Mouse (Mus musculus) CH12.LX (cell line): ENCODE measurements around the gene Zfp213. TPM values are rescaled to one million over a fixed set of nuclear protein-coding genes. Genes with fewer than 3 reads are reported as not detected.

Experiments
- DNase-seq: peaks from one replicate; pipeline ENCODE4 v3.0.0-alpha.2; 2013; ENCODE audit errors: extremely low read depth
- H3K27ac ChIP-seq: 2 replicates; pipeline ENCODE4 v1.5.1; 2012; ENCODE audit warnings: low read depth, mild to moderate bottlenecking, control low read depth, moderate library complexity; ENCODE audit not compliant: insufficient read depth
- H3K27me3 ChIP-seq: replicated peaks from 2 replicates; pipeline ENCODE3; 2012; ENCODE audit warnings: inconsistent platforms
- H3K36me3 ChIP-seq, 2 experiments: replicated peaks in 1 of 2; 2 replicates each; pipeline versions ENCODE3 to v1.6.1; 2012; ENCODE audit warnings: inconsistent platforms in 1 of 2, low read length in 1 of 2, mild to moderate bottlenecking in 1 of 2, mixed read lengths in 1 of 2, moderate library complexity in 1 of 2; ENCODE audit not compliant: control insufficient read depth in 1 of 2, insufficient read depth in 1 of 2
- H3K4me1 ChIP-seq, 2 experiments: 2 replicates each; pipeline ENCODE4 v1.6.1; 2012; ENCODE audit warnings: inconsistent platforms in 1 of 2, moderate library complexity in 1 of 2; ENCODE audit not compliant: insufficient read depth in 2 of 2, control insufficient read depth in 1 of 2
- H3K4me2 ChIP-seq: 2 replicates; pipeline ENCODE4 v1.6.1; 2012; ENCODE audit warnings: low read depth, mild to moderate bottlenecking, control low read depth; ENCODE audit not compliant: poor library complexity, insufficient read depth, severe bottlenecking
- H3K4me3 ChIP-seq, 3 experiments: fragments of 150-350 bp in 1 of 3; sonication (generic) in 1 of 3; replicated peaks in 1 of 3; 2 replicates each; pipeline versions ENCODE3 to v1.5.1; 2011 to 2012; ENCODE audit warnings: low read depth in 2 of 3, low read length in 2 of 3, mild to moderate bottlenecking in 2 of 3, moderate library complexity in 2 of 3, control low read depth in 1 of 3, improper control_type of control experiment in 1 of 3, inconsistent platforms in 1 of 3, mixed read lengths in 1 of 3; ENCODE audit not compliant: poor library complexity in 1 of 3
- H3K79me2 ChIP-seq: replicated peaks from 2 replicates; pipeline ENCODE4 v1.6.1; 2012; ENCODE audit warnings: mild to moderate bottlenecking, moderate library complexity; ENCODE audit not compliant: control insufficient read depth, poor library complexity, insufficient read depth, severe bottlenecking; ENCODE audit errors: extremely low read depth
- H3K9ac ChIP-seq: 2 replicates; pipeline ENCODE4 v1.6.1; 2012; ENCODE audit warnings: low read depth, mild to moderate bottlenecking, control low read depth, moderate library complexity; ENCODE audit not compliant: insufficient read depth
- H3K9me3 ChIP-seq: replicated peaks from 2 replicates; pipeline ENCODE3; 2012; ENCODE audit warnings: low read length, inconsistent platforms, mixed read lengths
- CHD2 ChIP-seq: IDR thresholded peaks from 2 replicates; pipeline ENCODE4 v1.6.1; 2011; ENCODE audit warnings: low read length, improper control_type of control experiment
- CTCF ChIP-seq, 2 experiments: IDR thresholded peaks in 1 of 2; conservative IDR thresholded peaks in 1 of 2; 2 replicates each; pipeline ENCODE4 v1.5.1; 2011 to 2012; ENCODE audit warnings: low read depth in 2 of 2, low read length in 2 of 2, improper control_type of control experiment in 1 of 2, inconsistent platforms in 1 of 2, mild to moderate bottlenecking in 1 of 2, moderate library complexity in 1 of 2
- ELF1 ChIP-seq: IDR thresholded peaks from 2 replicates; pipeline ENCODE4 v1.6.1; 2014; ENCODE audit warnings: low read depth, mild to moderate bottlenecking, inconsistent platforms, low read length, improper control_type of control experiment
- ETS1 ChIP-seq: conservative IDR thresholded peaks from 2 replicates; pipeline ENCODE4 v1.6.1; 2012; ENCODE audit warnings: low read depth, mild to moderate bottlenecking, inconsistent platforms, low read length, improper control_type of control experiment, moderate library complexity
- IRF4 ChIP-seq: IDR thresholded peaks from 2 replicates; pipeline ENCODE4 v1.6.1; 2014; ENCODE audit warnings: low read depth, mild to moderate bottlenecking, inconsistent platforms, low read length, improper control_type of control experiment
- JUN ChIP-seq: IDR thresholded peaks from 2 replicates; pipeline ENCODE4 v1.6.1; 2011; ENCODE audit warnings: low read depth, mild to moderate bottlenecking, low read length, improper control_type of control experiment, moderate library complexity; ENCODE audit not compliant: insufficient read depth
- KAT2A ChIP-seq: IDR thresholded peaks from 2 replicates; pipeline ENCODE4 v1.6.1; 2012; ENCODE audit warnings: low read length, improper control_type of control experiment, inconsistent platforms; ENCODE audit not compliant: insufficient replicate concordance
- MAFK ChIP-seq: IDR thresholded peaks from 2 replicates; pipeline ENCODE4 v1.6.1; 2011; ENCODE audit warnings: low read length, improper control_type of control experiment; ENCODE audit not compliant: insufficient replicate concordance
- MAX ChIP-seq: IDR thresholded peaks from 2 replicates; pipeline ENCODE4 v1.6.1; 2011; ENCODE audit warnings: low read length, improper control_type of control experiment
- MAZ ChIP-seq: IDR thresholded peaks from 2 replicates; pipeline ENCODE4 v1.6.1; 2012; ENCODE audit warnings: low read depth, mild to moderate bottlenecking, inconsistent platforms, low read length, improper control_type of control experiment, moderate library complexity
- MEF2A ChIP-seq: IDR thresholded peaks from 2 replicates; pipeline ENCODE4 v1.6.1; 2014; ENCODE audit warnings: low read depth, mild to moderate bottlenecking, inconsistent platforms, low read length, improper control_type of control experiment, borderline replicate concordance
- MYC ChIP-seq: IDR thresholded peaks from 2 replicates; pipeline ENCODE4 v1.6.1; 2011; ENCODE audit warnings: low read depth, mild to moderate bottlenecking, improper control_type of control experiment, low read length
- NELFE ChIP-seq: IDR thresholded peaks from 2 replicates; pipeline ENCODE4 v1.6.1; 2011; ENCODE audit warnings: low read depth, low read length, improper control_type of control experiment
- POLR2A ChIP-seq: IDR thresholded peaks from 2 replicates; pipeline ENCODE4 v1.6.1; 2011; ENCODE audit warnings: low read depth, mild to moderate bottlenecking, improper control_type of control experiment, low read length
- POLR2AphosphoS2 ChIP-seq: IDR thresholded peaks from 2 replicates; pipeline ENCODE4 v1.6.1; 2011; ENCODE audit warnings: low read depth, low read length, improper control_type of control experiment
- RAD21 ChIP-seq: IDR thresholded peaks from 2 replicates; pipeline ENCODE4 v1.6.1; 2011; ENCODE audit warnings: low read depth, mild to moderate bottlenecking, low read length, improper control_type of control experiment, moderate library complexity
- SMC3 ChIP-seq: IDR thresholded peaks from 2 replicates; pipeline ENCODE4 v1.6.1; 2011; ENCODE audit warnings: low read depth, low read length, improper control_type of control experiment
- TCF12 ChIP-seq: IDR thresholded peaks from 2 replicates; pipeline ENCODE4 v1.6.1; 2014; ENCODE audit warnings: low read depth, mild to moderate bottlenecking, inconsistent platforms, low read length, improper control_type of control experiment
- UBTF ChIP-seq: IDR thresholded peaks from 2 replicates; pipeline ENCODE4 v1.6.1; 2012; ENCODE audit warnings: low read depth, mild to moderate bottlenecking, inconsistent platforms, low read length, improper control_type of control experiment, moderate library complexity
- USF1 ChIP-seq: IDR thresholded peaks from 2 replicates; pipeline ENCODE4 v1.6.1; 2014; ENCODE audit warnings: low read depth, mild to moderate bottlenecking, inconsistent platforms, low read length, improper control_type of control experiment
- USF2 ChIP-seq: conservative IDR thresholded peaks from 2 replicates; pipeline ENCODE4 v1.6.1; 2011; ENCODE audit warnings: low read depth, low read length, improper control_type of control experiment
- ZC3H11A ChIP-seq: IDR thresholded peaks from 2 replicates; pipeline ENCODE4 v1.6.1; 2012; ENCODE audit warnings: low read depth, mild to moderate bottlenecking, inconsistent platforms, low read length, improper control_type of control experiment
- ZMIZ1 ChIP-seq: IDR thresholded peaks from 2 replicates; pipeline ENCODE4 v1.6.1; 2012; ENCODE audit warnings: low read depth, mild to moderate bottlenecking, inconsistent platforms, low read length, improper control_type of control experiment
- ZNF384 ChIP-seq: IDR thresholded peaks from 2 replicates; pipeline ENCODE4 v1.6.1; 2012; ENCODE audit warnings: low read depth, low read length, improper control_type of control experiment, inconsistent platforms
- dilution Hi-C: fragments of 300-500 bp; cut with MboI; formaldehyde crosslinking; loops from 2 replicates; pipeline ENCODE4 v1.14.3; 2020; ENCODE audit warnings: low sequenced_read_pairs; ENCODE audit not compliant: extremely low pct_unique_long_range_greater_than_20kb, extremely low pct_ligation_motif_present
- in situ Hi-C: fragments of 300-500 bp; cut with MboI; formaldehyde crosslinking; loops from 3 replicates; pipeline ENCODE4 v1.14.3; 2019; ENCODE audit warnings: low sequenced_read_pairs, low pct_ligation_motif_present, low pct_unique_long_range_greater_than_20kb, mixed read lengths
- polyA plus RNA-seq: library from polyadenylated mRNA; unstranded; fragments of >175 nt; gene quantifications from 2 replicates; pipeline ENCODE4 v1.2.1, GENCODE M21; 2012; ENCODE audit warnings: low read depth; ENCODE audit not compliant: insufficient read length
- total RNA-seq, 2 experiments: library from RNA; depleted of rRNA; stranded (reverse); fragments of 300-350 nt in 1 of 2; fragments of >200 nt in 1 of 2; gene quantifications; 2 replicates each; pipeline ENCODE4 v1.2.3; 2012 to 2014

Gene Zfp213
- total and polyA plus RNA-seq, 3 experiments: 8.0 to 10.9 (median 9.4) TPM

DNA sequence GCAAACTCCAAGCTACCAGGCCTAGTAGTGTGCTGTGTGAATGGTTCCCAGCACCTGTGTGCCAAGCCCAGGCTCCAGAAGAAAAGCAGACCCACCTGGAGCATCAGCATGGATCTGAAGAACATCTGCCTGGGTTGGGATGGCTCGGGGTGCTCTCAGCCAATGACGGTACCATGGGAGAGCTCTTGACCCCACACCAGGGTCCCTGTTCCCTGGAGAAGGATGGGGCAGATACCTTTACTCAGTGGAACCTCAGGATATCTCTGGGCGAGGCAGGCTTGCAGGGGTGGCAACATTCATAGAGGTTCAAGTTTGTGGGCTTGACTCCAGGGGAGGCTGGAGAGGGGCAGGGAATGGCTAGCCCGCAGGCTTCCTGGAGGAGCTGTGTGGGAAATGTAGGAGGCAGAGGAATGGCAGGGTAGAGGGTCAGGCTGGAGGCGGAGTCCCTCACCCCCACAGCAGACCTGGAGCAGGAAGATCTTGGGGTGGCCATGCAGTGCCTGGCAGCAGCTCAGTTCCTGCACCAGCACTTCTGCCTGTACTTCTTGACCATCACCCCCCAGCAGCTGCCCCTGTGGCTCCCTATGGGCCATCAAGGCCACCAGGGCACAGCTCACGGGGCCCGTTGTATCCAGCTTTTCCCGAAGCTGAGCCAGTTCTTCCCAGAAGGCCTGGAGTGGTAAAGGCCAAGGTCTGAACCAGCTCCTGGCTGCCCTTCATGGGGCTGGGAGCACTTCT is 11.0 kb downstream of the Zfp213 start:
- Histone ChIP-seq H3K4me2 (no peak overlapping the region), H3K36me3 (peaks cover 20 to 42% of the 10 kb centered on the region in 2 experiments), H3K9me3 (no peaks in the 10 kb centered on the region), H3K4me1 (peaks cover 0 to 19% of the 10 kb centered on the region in 2 experiments; a peak in 3 of 4 replicates), H3K79me2 (no peaks in the 10 kb centered on the region), H3K9ac (no peak overlapping the region), H3K27ac (no peak overlapping the region), H3K27me3 (no peaks in the 10 kb centered on the region), H3K4me3 (no peak overlapping the region)
- TF ChIP-seq ETS1 (no peak), USF1 (no peak), KAT2A (no peak), POLR2AphosphoS2 (no peak), MAFK (no peak), IRF4 (no peak), JUN (no peak), ZC3H11A (no peak), POLR2A (no peak), UBTF (no peak), SMC3 (no peak), NELFE (no peak), MAZ (no peak), ZMIZ1 (no peak), RAD21 (no peak), ZNF384 (no peak), MAX (no peak), MEF2A (no peak), USF2 (no peak)
- in situ Hi-C loops: loop anchor here (10.0 kb wide), 1 partner anchor 368 kb away; no protein-coding TSS in a partner anchor
- dilution Hi-C loops: no loop called here
- DNase-seq: no peak

DNA sequence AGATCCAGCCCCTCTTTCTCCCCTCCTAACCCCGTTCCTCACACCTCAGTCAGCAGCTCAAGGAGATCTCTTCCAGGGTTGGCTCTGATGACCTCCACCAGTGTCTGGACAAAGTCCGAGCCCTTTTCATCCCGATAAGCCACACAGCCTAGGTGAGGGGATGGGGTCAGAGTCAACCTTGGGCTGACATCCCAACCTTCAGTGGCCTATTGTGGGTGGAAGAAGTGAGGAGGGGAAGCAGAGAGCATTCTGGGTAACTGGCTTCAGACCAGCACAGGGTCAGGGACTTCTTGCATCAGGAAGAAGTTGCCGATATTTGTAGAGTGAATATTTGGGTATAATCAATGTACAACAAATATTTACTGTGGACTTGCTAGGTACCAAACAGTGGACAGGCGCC is 12.1 kb downstream of the Zfp213 start:
- H3K36me3 ChIP-seq: peaks cover 8 to 31% of the 10 kb centered on the region in 2 experiments
- dilution Hi-C loops: no loop called here
- TF ChIP-seq POLR2AphosphoS2: no peak
- TF ChIP-seq MAZ: no peak
- TF ChIP-seq ZNF384: no peak
- TF ChIP-seq IRF4: no peak
- TF ChIP-seq CTCF (conservative IDR thresholded peaks at IDR 0.05 in 1 of 2, IDR thresholded peaks at IDR 0.05 in 1 of 2; ENCODE audit: low read depth in 2 of 2, low read length in 2 of 2): no peak
- TF ChIP-seq SMC3: no peak
- no peak for TF ChIP-seq USF2
- TF ChIP-seq MYC: no peak
- no peak for TF ChIP-seq POLR2A
- TF ChIP-seq CHD2: no peak
- no peak for TF ChIP-seq TCF12
- no peak for TF ChIP-seq ELF1
- no peak overlapping the region for H3K9ac ChIP-seq
- H3K4me2 ChIP-seq: no peak overlapping the region
- H3K79me2 ChIP-seq: no peaks in the 10 kb centered on the region
- in situ Hi-C loops: loop anchor here (10.0 kb wide), 1 partner anchor 367 kb away; no protein-coding TSS in a partner anchor
- H3K4me1 ChIP-seq: peaks cover 0 to 19% of the 10 kb centered on the region in 2 experiments; a peak in 3 of 4 replicates
- no peaks in the 10 kb centered on the region for H3K9me3 ChIP-seq
- H3K27ac ChIP-seq: no peak overlapping the region
- DNase-seq: no peak
- no peaks in the 10 kb centered on the region for H3K27me3 ChIP-seq
- H3K4me3 ChIP-seq: no peak overlapping the region
